Mouse (Mus musculus): Measurements from ENCODE around the gene Gm37240.

DNA sequence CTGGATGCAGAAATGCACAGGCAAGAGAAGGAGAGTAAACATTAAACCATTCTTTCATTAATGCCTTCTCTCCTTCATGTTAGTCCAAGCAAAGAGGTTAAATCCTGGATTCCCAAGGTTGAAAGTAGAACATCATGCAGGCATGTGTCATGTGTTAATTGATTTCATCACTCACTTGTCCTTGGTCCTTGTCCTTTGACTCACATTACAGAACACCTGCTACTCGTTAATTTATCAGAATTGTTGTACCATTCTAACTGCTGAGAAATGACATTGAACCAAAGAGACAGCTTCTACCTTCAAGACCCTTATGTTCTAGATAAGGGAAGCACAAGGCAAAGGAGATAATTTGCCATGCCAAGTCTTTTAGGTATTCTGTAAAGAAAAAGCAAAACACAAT lies 835.1 kb downstream of the Gm37240 start:
- TF ChIP-seq POLR2A (IDR thresholded peaks at IDR 0.05; ENCODE audit: low read depth, low read length) (no peak), CTCF (IDR thresholded peaks at IDR 0.05; ENCODE audit: borderline replicate concordance, insufficient read depth, low read length) (no peak)
